Mouse (Mus musculus): ENCODE data around the gene 5830473C10Rik. TPM values are rescaled to one million over a fixed set of nuclear protein-coding genes. Genes with fewer than 3 reads are reported as not detected.

Gene 5830473C10Rik
- polyA plus RNA-seq, 1 experiment, result not detected

DNA sequence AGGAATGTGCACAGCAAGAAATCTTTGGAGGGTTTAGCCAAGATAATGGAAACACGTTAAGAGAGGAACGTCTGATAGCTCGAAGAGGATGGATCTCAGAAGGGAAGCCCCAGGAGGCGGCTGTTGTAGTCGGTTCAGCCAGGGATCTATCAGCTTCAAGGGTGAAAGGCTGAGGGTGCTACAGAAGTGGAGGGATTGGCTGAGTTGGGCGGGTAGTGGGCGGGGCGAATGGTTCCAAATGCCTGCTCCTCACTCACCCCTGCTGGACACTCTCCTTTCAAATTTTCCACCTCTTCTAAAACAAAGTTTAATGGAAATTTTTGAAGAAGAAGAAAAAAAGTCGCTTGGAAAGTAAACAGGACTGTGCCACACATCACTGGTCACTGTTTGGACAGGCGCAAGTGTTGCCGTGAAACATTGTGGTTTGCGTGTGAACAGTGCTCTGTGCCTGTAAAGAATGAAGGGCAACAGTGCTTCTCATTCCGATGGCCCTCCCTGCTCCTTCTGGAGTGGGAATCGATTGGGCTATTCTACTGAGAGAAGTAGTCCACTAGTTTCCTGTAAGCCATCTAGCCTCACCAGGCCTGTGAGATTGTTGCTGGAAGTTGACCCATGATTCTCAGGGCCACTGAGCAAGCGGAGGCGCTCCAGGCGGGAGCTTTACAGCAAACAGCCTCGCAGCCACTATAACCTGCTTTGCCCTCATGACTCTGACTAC, 64.0 kb downstream of the 5830473C10Rik start:
- Histone ChIP-seq H3K79me3 (ENCODE audit: low read depth) (no peaks in the 10 kb centered on the region), H3K36me3 (ENCODE audit: control insufficient read depth, insufficient read depth) (no peaks in the 10 kb centered on the region), H3ac (ENCODE audit: control insufficient read depth, insufficient read length, low read depth) (no peak overlapping the region), H3K4me3 (ENCODE audit: insufficient read depth, poor library complexity, severe bottlenecking) (no peak overlapping the region), H3K27me3 (ENCODE audit: control insufficient read depth, insufficient read depth, insufficient read length) (no peaks in the 10 kb centered on the region), H3K79me2 (ENCODE audit: control insufficient read depth, insufficient read depth) (no peaks in the 10 kb centered on the region)
- no peak for TF ChIP-seq CTCF (IDR thresholded peaks at IDR 0.05; ENCODE audit: control insufficient read depth, insufficient read depth, insufficient read length)
- TF ChIP-seq USF1 (IDR thresholded peaks at IDR 0.05; ENCODE audit: low read depth), result no peak
- TF ChIP-seq CEBPB (IDR thresholded peaks at IDR 0.05; ENCODE audit: low read depth), result no peak
- TF ChIP-seq FOSL1 (IDR thresholded peaks at IDR 0.05; ENCODE audit: insufficient read depth, low read length, poor library complexity, severe bottlenecking), result no peak
- no peak for TF ChIP-seq MAX (IDR thresholded peaks at IDR 0.05)
- no peak for TF ChIP-seq MYOD1 (IDR thresholded peaks at IDR 0.05; ENCODE audit: control insufficient read depth, insufficient read length, low read depth)

DNA sequence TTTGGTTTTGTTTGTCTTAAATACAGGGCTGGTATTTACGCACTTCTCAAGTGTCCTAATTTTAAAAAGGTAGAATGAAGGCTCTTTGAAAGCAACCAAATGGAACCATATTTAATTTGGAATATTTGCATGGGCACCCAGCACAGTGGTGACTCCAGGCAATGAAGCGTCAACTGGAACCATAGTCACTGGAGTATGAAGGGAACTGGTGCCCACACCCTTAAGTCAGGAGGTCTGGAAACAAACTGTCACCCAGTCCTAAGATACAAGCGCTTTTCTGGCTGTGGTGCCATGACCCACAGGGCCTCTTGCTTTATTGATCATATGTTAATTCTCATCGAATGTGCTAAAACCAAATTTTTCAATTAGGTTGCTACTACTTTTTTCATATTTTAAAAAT, 66.5 kb downstream of the 5830473C10Rik start:
- no peaks in the 10 kb centered on the region for H3K79me3 ChIP-seq (ENCODE audit: low read depth)
- H3K4me3 ChIP-seq (ENCODE audit: insufficient read depth, poor library complexity, severe bottlenecking), result no peak overlapping the region
- TF ChIP-seq MYOG (IDR thresholded peaks at IDR 0.05; ENCODE audit: control insufficient read depth, extremely low read depth, insufficient read length) (no peak), CTCF (IDR thresholded peaks at IDR 0.05; ENCODE audit: control insufficient read depth, insufficient read depth, insufficient read length) (no peak), MAX (IDR thresholded peaks at IDR 0.05) (no peak), MYOD1 (IDR thresholded peaks at IDR 0.05; ENCODE audit: control insufficient read depth, insufficient read length, low read depth) (no peak), FOSL1 (IDR thresholded peaks at IDR 0.05; ENCODE audit: insufficient read depth, low read length, poor library complexity, severe bottlenecking) (no peak), CEBPB (IDR thresholded peaks at IDR 0.05; ENCODE audit: low read depth) (no peak), USF1 (IDR thresholded peaks at IDR 0.05; ENCODE audit: low read depth) (no peak)
- no peak overlapping the region for H3ac ChIP-seq (ENCODE audit: control insufficient read depth, insufficient read length, low read depth)
- H3K36me3 ChIP-seq (ENCODE audit: control insufficient read depth, insufficient read depth), result no peaks in the 10 kb centered on the region
- no peaks in the 10 kb centered on the region for H3K27me3 ChIP-seq (ENCODE audit: control insufficient read depth, insufficient read depth, insufficient read length)
- no peaks in the 10 kb centered on the region for H3K79me2 ChIP-seq (ENCODE audit: control insufficient read depth, insufficient read depth)

DNA sequence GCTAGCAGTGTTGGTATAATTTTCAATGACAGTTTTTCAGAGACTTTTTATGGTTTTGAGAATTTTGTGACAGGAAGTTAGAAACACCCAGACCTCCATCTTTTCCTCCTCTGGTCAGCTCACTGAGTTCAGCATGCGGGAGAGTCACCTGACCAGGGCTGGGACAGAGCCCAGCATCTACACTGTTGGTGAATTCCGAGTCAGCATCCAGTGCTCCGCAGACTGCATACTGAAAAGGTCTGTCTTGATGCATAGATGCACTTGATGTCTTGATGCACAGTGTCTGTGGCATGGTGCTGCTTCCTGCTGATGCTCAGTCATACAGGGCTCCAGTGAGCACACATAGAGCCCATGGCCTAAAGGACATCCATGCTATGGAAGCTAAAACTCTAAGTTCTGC, 67.1 kb downstream of the 5830473C10Rik start:
- no peak overlapping the region for H3K4me3 ChIP-seq (ENCODE audit: insufficient read depth, poor library complexity, severe bottlenecking)
- H3K36me3 ChIP-seq (ENCODE audit: control insufficient read depth, insufficient read depth), result no peaks in the 10 kb centered on the region
- no peaks in the 10 kb centered on the region for H3K79me2 ChIP-seq (ENCODE audit: control insufficient read depth, insufficient read depth)
- no peak overlapping the region for H3ac ChIP-seq (ENCODE audit: control insufficient read depth, insufficient read length, low read depth)
- H3K79me3 ChIP-seq (ENCODE audit: low read depth), result no peaks in the 10 kb centered on the region
- TF ChIP-seq USF1 (IDR thresholded peaks at IDR 0.05; ENCODE audit: low read depth), result no peak
- no peak for TF ChIP-seq CEBPB (IDR thresholded peaks at IDR 0.05; ENCODE audit: low read depth)
- no peak for TF ChIP-seq MYOG (IDR thresholded peaks at IDR 0.05; ENCODE audit: control insufficient read depth, extremely low read depth, insufficient read length)
- TF ChIP-seq MYOD1 (IDR thresholded peaks at IDR 0.05; ENCODE audit: control insufficient read depth, insufficient read length, low read depth), result no peak
- no peak for TF ChIP-seq CTCF (IDR thresholded peaks at IDR 0.05; ENCODE audit: control insufficient read depth, insufficient read depth, insufficient read length)
- no peak for TF ChIP-seq FOSL1 (IDR thresholded peaks at IDR 0.05; ENCODE audit: insufficient read depth, low read length, poor library complexity, severe bottlenecking)
- TF ChIP-seq MAX (IDR thresholded peaks at IDR 0.05), result no peak
- H3K27me3 ChIP-seq (ENCODE audit: control insufficient read depth, insufficient read depth, insufficient read length), result no peaks in the 10 kb centered on the region

DNA sequence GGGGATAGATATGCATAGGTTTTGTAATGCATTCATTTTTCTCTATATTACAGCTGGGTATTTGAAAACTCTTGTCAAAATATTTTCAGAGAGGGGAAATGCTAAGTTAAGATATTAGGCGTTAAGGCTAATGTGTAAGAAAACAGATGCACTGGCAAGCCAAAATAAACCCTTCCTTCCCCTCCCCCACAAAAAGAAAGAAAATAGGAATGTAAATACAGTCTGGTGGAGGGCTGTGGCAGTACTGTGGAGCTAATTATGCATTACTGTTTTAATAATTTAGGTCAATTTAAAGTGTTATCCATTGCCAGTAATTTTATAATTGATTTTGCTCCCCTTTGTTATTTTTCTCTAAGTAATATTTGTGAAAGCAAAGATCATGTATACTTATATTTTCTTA, 67.6 kb downstream of the 5830473C10Rik start:
- Histone ChIP-seq H3K27me3 (ENCODE audit: control insufficient read depth, insufficient read depth, insufficient read length) (no peaks in the 10 kb centered on the region), H3K79me3 (ENCODE audit: low read depth) (no peaks in the 10 kb centered on the region), H3K36me3 (ENCODE audit: control insufficient read depth, insufficient read depth) (no peaks in the 10 kb centered on the region), H3ac (ENCODE audit: control insufficient read depth, insufficient read length, low read depth) (no peak overlapping the region), H3K4me3 (ENCODE audit: insufficient read depth, poor library complexity, severe bottlenecking) (no peak overlapping the region), H3K79me2 (ENCODE audit: control insufficient read depth, insufficient read depth) (no peaks in the 10 kb centered on the region)
- TF ChIP-seq CTCF (IDR thresholded peaks at IDR 0.05; ENCODE audit: control insufficient read depth, insufficient read depth, insufficient read length) (no peak), USF1 (IDR thresholded peaks at IDR 0.05; ENCODE audit: low read depth) (no peak), FOSL1 (IDR thresholded peaks at IDR 0.05; ENCODE audit: insufficient read depth, low read length, poor library complexity, severe bottlenecking) (no peak), MYOD1 (IDR thresholded peaks at IDR 0.05; ENCODE audit: control insufficient read depth, insufficient read length, low read depth) (no peak), MAX (IDR thresholded peaks at IDR 0.05) (no peak), MYOG (IDR thresholded peaks at IDR 0.05; ENCODE audit: control insufficient read depth, extremely low read depth, insufficient read length) (no peak), CEBPB (IDR thresholded peaks at IDR 0.05; ENCODE audit: low read depth) (no peak)

DNA sequence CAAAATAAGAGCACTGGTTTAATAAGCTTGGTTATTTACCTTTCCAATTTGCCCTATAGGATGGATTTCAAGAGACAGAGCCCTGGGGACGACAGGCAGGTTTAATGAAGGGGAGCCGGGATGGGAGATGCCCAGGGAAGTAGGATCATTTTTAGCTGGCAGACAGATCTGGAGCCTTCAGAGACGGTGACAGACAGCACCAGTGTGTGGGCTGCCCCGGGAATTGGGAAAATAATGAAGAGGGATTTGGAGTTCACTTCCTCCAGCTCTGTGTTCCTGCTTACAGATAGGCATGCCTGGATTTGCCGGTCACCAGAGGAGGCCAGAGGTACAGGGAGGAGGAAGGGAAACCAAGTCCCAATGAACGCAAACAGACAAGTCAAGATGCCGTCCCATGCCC, 74.0 kb downstream of the 5830473C10Rik start:
- no peak overlapping the region for H3K4me3 ChIP-seq (ENCODE audit: insufficient read depth, poor library complexity, severe bottlenecking)
- no peaks in the 10 kb centered on the region for H3K79me2 ChIP-seq (ENCODE audit: control insufficient read depth, insufficient read depth)
- TF ChIP-seq MYOD1 (IDR thresholded peaks at IDR 0.05; ENCODE audit: control insufficient read depth, insufficient read length, low read depth), result no peak
- TF ChIP-seq CEBPB (IDR thresholded peaks at IDR 0.05; ENCODE audit: low read depth), result no peak
- no peak for TF ChIP-seq USF1 (IDR thresholded peaks at IDR 0.05; ENCODE audit: low read depth)
- no peaks in the 10 kb centered on the region for H3K79me3 ChIP-seq (ENCODE audit: low read depth)
- H3K36me3 ChIP-seq (ENCODE audit: control insufficient read depth, insufficient read depth), result no peaks in the 10 kb centered on the region
- H3ac ChIP-seq (ENCODE audit: control insufficient read depth, insufficient read length, low read depth), result no peak overlapping the region
- H3K27me3 ChIP-seq (ENCODE audit: control insufficient read depth, insufficient read depth, insufficient read length), result no peaks in the 10 kb centered on the region
